Mouse (Mus musculus): ENCODE results near the gene Ndufs8.
A peak's percentile ranks its signal among the peaks of the same experiment; 100 is the strongest.

Gene Ndufs8

GRCm38 (mm10) chr19:3930262-3931057 is 17.9 kb upstream of the Ndufs8 start:
- peak; percentile 58 for DNase-seq

- peak; percentile 92 for DNase-seq
Measured at GRCm38 (mm10) chr19:3929211-3929941, 16.8 kb upstream of the Ndufs8 start, which contains the start of gene Aldh3b1. Gene Aldh3b1 (minus strand): TSS chr19:3929808.

GRCm38 (mm10) chr19:3928779-3929178 is 16.2 kb upstream of the Ndufs8 start:
- DNase-seq: no peak

- DNase-seq: peak; percentile 38
Measured at GRCm38 (mm10) chr19:3927989-3928388, 15.4 kb upstream of the Ndufs8 start.

- no peak for DNase-seq
Measured at GRCm38 (mm10) chr19:3926685-3927084, 14.1 kb upstream of the Ndufs8 start.

- peak; percentile 73 for DNase-seq
Measured at GRCm38 (mm10) chr19:3926279-3926678, 13.7 kb upstream of the Ndufs8 start.

- no peak for DNase-seq
Measured at GRCm38 (mm10) chr19:3925859-3926258, 13.3 kb upstream of the Ndufs8 start.

- DNase-seq: no peak
Measured at GRCm38 (mm10) chr19:3924868-3925267, 12.3 kb upstream of the Ndufs8 start.

GRCm38 (mm10) chr19:3924190-3924589 is 11.6 kb upstream of the Ndufs8 start:
- no peak for DNase-seq

GRCm38 (mm10) chr19:3923586-3923985 is 11.0 kb upstream of the Ndufs8 start:
- no peak for DNase-seq

GRCm38 (mm10) chr19:3922661-3923371 is 10.2 kb upstream of the Ndufs8 start:
- no peak for DNase-seq

- DNase-seq: no peak
Measured at GRCm38 (mm10) chr19:3919928-3920327, 7.4 kb upstream of the Ndufs8 start.

GRCm38 (mm10) chr19:3916727-3917126 is 4.2 kb upstream of the Ndufs8 start:
- DNase-seq: no peak

- no peak for DNase-seq
Measured at GRCm38 (mm10) chr19:3914535-3914934, 2.0 kb upstream of the Ndufs8 start.

GRCm38 (mm10) chr19:3913692-3914091 is 1.1 kb upstream of the Ndufs8 start:
- DNase-seq: peak; percentile 51

- no peak for DNase-seq
Measured at GRCm38 (mm10) chr19:3910206-3910605, 2.4 kb downstream of the Ndufs8 start.

- DNase-seq: no peak
Measured at GRCm38 (mm10) chr19:3907876-3908660, 4.5 kb downstream of the Ndufs8 start.

- peak; percentile 66 for DNase-seq
Measured at GRCm38 (mm10) chr19:3906795-3907786, 5.5 kb downstream of the Ndufs8 start, which contains the start of gene Tcirg1. Gene Tcirg1 (minus strand): TSS chr19:3907133.

- no peak for DNase-seq
Measured at GRCm38 (mm10) chr19:3906326-3906725, 6.2 kb downstream of the Ndufs8 start.

- DNase-seq: no peak
Measured at GRCm38 (mm10) chr19:3905261-3905969, 7.2 kb downstream of the Ndufs8 start.

- DNase-seq: no peak
Measured at GRCm38 (mm10) chr19:3904363-3904675, 8.3 kb downstream of the Ndufs8 start.
